Mouse (Mus musculus): Measurements from ENCODE around the gene Elf2. TPM values are rescaled to one million over a fixed set of nuclear protein-coding genes. Genes with fewer than 3 reads are reported as not detected.
A peak's percentile ranks its signal among the peaks of the same experiment; 100 is the strongest.
"Not testable (repeated sequence)": the region's sequence is repeated elsewhere in the genome, so short reads cannot be mapped to it uniquely, and the experiment has no call there.

Elf2 gene
- polyA plus RNA-seq, 2 experiments from 2014 or later: 55.9 to 66.9 TPM

DNA sequence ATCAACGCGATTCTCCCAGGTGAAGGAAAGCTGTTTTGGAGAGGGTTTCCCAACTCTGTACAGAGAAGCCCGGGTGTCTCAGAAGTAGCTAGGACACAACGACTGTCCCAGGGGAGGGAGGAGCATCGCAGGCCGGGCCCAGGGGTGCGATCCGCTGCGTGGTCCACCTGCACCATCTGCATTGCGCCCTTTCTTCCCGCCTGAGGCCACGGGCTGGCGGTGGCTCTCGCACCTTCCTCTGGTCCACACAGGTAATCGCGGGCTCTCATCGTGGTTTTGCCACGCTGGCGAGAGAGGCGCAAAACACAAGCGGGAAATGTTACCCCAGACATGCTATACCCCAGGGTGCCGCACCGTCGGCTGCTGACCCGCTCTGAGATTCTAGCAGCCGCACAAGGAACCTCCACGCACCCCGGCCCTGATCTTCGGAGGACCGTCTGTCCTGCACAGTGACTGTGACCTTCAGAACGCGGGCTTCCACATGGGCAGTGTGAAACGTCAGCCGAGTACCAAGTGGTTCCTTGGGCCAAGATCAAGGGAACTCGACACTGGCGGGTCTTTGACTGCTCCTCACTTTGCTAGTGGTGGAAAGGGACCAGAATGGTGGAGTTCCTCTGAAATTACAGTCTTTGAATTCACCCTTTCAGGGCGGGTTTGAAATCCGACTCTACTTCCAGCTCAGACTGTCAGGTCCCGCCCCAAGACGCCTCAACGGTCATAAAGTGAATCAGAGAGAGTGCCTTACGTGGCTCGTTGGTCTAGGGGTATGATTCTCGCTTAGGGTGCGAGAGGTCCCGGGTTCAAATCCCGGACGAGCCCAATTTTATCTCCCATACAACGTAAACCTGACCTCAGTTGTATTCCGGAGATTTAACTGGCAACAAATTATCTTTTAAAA lies 18.4 kb upstream of the Elf2 start:
- peak; percentile 61 for ATAC-seq

DNA sequence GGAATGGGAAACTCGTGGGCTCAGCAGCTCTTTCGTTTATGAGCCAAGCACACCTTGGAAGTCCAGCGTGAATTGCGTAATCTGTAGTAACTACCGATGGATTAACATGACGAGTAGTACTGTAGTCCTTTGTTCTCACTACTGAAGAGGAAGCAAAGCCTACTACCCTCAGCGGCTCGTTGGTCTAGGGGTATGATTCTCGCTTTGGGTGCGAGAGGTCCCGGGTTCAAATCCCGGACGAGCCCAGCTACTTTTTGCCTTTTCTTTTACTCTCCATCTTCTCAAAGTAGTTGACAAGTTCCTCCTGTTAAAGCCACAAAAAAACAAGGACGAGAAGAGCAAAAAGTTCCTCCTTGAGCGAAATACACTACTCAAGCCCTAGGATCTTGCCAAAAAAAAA lies 17.7 kb upstream of the Elf2 start:
- peak; percentile 33 for ATAC-seq

DNA sequence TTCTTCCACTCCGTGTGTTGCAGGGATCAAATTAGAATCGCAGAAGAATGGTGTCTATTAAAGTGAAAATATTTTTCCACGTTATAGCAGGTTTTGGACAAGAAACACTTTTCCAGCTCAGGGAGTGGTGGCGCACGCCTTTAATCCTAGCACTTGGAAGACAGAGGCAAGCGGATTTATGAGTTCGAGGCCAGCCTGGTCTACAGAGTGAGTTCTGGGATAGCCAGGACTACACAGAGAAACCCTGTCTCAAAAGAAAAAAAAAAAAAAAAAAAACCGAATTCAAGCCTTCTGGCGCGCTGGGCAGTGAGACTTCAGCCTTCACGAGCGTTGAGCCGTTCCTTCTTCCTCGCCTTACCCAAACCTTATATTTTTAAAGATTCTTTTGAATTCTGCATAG lies 17.2 kb upstream of the Elf2 start:
- no peak for ATAC-seq

DNA sequence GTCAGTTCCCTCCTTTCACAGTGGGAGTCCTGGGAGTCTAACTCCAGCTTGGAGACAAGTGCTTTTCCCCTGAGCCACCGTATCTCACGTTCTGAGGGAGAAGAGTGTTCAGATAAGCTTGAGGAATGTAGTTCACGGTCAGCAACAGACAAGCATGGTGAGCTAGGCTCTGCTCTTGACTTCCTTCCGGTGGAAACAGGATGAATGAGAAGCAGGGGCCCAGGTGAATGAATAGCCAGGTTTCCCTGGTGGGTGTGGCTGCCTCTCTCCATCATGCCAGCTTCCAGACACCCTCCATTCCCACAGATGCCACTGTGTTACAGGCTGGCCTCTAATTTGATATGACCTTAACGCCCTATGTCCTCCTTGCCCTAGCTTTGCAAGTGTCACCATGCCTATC lies 16.6 kb upstream of the Elf2 start:
- no peak for ATAC-seq

DNA sequence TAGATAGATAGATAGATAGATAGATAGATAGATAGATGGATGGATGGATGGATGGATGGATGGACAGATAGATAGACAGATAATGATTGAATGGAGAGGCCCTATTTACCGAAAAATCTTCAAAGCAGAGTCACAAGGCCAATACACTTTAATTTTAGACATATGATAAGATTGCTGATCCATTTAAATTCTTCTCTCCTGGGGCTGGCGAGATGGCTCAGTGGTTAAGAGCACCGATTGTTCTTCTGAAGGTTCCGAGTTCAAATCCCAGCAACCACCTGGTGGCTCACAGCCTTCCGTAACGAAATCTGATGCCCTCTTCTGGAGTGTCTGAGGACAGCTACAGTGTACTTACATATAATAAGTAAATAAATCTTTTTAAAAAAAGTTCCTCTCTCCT lies 14.5 kb upstream of the Elf2 start:
- not testable (repeated sequence) for ATAC-seq

DNA sequence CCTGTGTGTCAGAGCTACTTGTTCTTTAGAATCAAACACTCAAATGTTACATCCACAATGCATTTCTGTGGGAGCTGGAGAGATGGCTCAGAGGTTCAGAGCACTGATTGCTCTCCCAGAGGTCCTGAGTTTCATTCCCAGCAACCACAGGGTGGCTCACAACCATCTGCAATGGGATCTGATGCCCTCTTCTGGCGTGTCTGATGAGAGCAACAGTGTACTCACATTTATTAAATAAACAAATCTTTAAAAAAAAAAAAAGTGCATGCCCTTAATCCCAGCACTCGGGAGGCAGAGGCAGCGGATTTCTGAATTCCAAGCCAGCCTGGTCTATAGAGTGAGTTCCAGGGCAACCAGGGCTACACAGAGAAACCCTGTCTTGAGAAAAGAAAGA lies 13.6 kb upstream of the Elf2 start:
- ATAC-seq: no peak

DNA sequence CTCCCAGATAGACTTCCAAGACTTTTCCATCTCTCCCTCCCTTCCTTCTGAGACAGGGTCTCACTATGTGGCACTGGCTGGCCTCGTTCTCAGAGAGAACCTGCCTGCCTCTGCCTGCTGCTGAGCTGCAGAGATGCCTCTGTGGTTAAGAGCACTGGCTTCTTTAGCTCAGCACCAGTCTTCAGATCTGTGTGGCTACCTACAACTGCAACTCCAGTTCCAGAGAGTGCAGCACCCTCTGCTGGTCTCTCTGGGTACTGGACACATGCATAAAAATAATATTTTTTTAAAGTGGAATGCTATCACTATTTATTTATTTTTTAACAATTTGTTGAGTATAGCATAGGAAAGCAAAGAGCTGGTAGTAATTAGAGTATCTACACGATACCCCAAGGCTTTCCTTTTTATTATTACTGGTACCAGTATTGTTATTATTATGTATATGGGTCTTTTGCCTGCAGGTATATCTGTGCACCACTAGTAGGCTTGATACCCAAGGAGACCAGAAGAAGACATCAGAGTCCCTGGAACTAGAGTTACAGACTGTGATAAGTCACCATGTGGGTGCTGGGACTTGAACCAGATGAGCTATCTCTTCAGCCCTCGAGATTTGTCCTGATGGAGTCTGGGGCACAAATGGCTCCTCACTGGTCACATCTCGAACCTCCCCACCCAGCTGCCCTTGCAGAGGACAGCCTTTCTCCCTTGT lies 13.0 kb upstream of the Elf2 start:
- peak; percentile 86 for ATAC-seq

DNA sequence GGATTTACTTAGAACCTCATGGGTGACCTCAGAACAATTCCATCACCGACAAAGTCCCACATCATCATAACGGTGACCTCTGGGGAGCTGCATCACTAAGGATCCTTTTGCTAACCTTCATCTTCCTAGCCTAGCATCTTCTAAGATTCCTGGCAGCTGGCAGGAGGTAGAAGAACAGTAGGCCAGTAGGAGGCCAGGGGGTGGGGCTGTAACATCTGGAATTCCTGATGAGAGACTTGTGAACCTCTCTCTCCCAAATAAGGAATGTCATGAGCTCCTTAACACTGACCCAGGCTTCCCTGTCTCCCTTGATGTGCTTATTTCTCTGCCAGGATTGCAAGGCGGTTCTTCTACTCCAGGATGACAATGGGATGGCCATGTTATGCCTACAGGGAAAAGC lies 10.3 kb upstream of the Elf2 start:
- no peak for ATAC-seq

DNA sequence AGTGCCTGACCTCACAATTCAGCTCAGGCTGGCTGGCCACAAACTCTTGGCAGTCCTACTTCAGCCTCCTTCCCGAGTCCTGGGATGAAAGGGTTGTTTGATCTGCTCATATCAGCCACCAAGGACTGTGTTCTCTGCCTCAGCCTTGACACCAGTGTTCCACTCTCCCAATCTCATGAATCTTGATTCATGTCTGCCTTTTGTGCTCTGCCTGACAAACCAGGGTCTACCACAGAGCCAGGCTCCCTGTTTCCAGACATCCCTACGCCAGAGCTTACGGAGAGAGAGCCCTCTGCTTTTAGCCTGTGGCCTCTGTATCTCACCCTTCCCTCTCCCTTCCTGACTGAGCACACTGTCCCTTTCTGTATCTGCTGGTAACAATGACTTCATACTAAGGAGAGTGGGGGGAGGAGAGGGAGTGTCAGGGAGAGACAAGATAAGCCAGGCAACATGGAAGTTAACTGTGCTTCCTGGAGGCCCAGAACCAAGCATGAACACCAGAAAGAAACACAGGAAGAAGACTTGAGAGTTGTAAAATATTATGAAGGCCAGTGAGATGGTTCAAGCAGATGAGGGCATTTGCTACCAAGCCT lies 8.3 kb upstream of the Elf2 start:
- no peak for ATAC-seq

DNA sequence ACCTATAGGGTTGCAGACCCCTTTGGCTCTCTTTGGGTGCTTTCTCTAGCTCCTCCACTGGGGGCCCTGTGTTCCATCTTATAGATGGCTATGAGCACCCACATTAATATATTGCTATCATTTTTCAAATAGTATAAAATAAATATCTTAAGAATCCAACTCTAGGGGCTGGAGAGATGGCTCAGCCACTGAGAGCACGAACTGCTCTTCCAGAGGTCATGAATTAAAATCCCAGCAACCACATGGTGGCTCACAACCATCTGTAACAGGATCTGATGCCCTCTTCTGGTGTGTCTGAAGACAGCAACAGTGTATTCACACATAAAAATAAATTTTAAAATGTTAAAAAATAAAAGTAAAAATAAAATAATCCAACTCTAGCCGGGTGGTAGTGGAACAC lies 4.6 kb upstream of the Elf2 start:
- not testable (repeated sequence) for ATAC-seq

DNA sequence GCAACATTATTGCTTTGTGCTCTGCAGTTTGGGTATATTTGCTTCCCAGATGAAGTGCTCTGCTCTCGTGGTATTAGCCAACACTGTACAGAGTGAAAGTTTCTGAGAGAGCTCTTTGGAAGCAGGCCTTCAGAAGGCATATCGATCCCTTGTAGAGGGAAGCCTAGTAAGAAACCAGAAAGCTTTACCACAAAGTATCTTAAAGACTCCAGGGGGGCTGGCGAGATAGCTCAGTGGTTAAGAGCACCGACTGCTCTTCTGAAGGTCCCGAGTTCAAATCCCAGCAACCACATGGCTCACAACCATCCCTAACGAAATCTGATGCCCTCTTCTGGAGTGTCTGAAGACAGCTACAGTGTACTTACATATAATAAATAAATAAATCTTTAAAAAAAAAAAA lies 3.7 kb upstream of the Elf2 start:
- not testable (repeated sequence) for ATAC-seq

DNA sequence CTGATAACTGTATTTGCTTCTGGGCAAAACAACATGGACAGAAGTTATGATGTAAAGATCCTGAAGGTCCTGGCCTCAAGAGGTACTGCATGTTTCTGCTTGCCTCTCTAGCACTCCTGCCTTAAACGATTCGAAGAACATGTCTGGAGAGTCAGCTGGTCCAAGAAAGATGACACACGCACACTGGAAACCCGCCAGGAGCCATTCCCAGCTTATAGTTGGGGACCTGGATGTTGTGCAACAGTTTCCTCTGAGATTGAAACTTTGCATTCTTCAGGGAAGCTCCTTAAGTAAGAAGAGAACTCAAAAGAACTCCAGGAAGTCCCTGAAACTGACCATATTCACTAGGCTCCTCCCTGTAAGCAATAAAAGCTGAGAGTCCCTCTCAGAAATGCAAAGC lies 2.8 kb upstream of the Elf2 start:
- ATAC-seq: no peak

DNA sequence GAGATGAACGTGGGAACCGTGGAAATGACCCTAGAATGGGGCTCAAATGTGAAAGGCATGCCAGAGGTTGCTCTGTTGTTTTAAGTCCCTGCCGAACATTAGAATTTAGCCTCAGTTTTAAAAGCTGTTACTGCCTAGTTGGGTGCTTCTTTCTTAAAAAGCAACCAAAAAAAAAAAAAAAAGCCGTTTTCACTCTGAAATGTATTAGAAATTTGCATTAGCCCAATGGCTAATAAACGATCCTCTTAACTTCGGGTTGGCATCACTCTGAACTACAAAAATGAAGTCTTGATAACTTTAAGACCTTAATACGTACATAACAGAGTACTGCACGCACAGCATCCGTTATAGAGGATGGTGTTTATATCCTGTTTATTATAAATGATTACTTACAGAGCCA lies 1.7 kb upstream of the Elf2 start:
- ATAC-seq: peak; percentile 42

DNA sequence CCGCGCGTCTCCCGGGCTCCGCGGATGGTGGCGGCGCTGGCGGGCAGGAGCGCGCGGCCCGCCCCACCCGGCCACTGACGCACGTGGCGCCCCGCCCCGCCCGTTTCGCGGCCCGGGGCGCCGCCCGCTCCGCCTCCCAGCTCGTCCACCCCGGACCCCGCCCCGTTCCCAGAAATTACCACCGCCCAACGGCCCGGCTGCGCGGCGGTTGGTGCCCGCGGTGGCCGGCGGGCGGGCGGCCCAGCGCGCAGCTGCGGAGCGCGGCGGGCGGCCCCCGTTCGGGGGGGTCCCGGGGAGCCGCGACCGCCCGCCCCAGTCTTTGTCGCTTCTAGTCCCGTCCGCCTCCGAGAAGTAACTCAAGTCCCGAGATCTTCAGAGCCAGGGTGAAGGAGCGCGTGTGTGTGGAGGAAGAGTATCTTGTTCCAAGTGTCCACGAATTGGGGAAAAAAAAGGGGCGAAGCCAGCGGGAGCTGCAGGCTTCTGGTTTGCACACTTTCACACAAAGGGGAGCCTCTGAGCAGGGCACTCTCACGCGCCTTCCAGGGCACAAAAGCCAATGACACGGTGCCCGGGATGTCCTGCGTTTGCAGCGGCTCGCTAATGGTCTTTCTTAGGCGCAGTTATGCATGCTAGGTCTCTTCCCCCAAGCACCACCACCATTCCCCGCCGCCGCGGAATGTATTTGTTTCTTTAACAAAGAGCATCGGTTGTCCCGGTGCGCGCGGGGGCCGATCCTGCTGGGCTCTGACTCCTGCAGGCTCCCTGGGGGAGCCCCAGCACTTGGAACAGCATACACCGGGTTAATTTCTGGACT lies 1.0 kb upstream of the Elf2 start:
- ATAC-seq: peak; percentile 38

DNA sequence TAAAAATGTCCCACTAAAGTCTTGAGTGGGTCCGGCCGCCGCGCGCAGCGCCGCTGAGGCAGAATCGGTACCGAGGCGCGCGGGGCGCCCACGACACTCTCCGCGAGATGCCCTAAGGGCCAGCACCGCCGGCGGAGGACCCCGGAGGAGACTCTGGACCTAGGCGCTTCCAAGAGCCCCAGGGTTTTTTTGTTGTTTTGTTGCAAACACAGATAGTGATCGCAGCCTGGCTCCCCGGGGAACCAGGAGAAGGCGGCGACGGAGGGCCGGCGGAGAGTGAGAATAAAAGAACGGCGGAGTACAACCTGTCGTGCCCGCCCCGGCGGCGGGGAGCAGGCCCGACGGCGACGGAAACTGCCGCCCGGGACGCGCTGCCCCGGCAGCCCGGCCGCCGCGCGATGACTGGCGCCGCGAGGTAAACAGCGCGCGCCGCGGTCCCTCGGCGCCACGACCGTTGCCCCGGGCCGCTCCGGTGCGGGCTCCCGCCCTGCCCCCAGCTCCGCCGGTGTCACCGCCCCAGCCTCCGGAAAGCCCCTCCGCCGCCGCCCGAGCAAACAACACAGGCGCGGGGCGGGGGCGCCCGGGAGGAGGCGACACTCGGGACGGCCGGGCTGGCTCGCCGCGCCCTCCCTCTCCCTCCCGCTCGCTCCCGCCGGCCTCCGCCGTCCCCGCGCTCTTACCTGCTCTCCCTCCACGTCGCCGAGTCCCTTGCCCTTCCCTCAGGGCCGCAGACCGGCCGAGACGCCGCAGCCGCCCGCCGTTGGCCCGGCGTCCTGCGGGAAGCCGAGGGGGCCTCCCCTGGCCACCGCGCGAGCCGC lies 520 bp downstream of the Elf2 start:
- ATAC-seq: peak; percentile 26

DNA sequence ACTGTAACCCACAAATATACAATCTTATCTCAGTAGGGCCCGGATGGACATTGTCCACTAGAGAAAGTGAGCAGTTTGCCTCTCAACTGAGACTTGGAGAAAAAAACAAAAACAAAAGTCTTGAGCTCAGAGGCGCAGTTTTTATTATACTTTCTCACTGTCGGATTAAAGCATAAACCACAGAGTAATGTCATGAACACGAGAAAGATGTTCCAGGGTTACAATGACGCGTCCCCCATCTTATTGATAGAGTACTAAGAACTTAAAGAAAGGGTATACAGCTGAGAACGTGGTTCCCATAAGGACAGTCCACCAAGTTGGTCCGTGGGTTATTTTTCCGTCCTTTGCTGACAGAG lies 1.1 kb downstream of the Elf2 start:
- peak; percentile 18 for ATAC-seq

DNA sequence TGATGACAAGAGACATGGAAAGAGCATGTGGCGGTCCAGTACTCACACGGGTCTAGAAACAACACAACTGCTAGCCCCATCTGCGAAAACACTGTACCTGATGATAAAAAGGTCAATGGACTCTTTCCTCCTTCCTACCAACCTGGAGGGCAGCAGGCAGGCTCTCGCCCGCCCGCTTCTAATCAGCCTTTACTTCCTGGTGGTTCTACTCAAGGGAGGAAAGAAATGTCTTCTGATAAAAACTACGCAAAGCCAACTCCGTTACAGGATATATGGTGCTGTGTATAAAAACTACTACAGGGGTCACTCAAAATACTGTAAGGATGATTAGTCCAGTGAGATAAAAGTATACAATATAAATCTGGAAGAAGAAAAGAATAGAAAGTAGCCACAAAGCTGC lies 5.1 kb downstream of the Elf2 start:
- ATAC-seq: no peak

DNA sequence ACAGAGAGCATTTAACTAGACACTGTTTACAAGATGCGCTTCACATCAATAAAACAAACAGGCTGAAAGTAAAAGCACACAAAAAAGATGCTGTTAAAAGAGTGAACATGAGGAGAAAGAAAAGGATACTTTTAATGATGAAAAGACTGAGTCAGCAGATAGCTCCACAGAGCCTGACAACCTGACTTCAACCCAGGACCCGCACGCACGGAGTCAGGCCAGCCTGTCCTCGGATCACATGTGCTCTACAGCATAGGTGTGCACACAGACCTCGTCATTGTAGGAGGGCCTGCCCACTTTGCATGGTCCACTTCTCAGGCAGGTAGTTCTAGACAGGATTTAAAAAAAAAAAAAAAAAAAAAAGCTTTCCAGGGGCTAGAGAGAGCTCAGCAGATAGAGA lies 6.5 kb downstream of the Elf2 start:
- ATAC-seq: no peak

DNA sequence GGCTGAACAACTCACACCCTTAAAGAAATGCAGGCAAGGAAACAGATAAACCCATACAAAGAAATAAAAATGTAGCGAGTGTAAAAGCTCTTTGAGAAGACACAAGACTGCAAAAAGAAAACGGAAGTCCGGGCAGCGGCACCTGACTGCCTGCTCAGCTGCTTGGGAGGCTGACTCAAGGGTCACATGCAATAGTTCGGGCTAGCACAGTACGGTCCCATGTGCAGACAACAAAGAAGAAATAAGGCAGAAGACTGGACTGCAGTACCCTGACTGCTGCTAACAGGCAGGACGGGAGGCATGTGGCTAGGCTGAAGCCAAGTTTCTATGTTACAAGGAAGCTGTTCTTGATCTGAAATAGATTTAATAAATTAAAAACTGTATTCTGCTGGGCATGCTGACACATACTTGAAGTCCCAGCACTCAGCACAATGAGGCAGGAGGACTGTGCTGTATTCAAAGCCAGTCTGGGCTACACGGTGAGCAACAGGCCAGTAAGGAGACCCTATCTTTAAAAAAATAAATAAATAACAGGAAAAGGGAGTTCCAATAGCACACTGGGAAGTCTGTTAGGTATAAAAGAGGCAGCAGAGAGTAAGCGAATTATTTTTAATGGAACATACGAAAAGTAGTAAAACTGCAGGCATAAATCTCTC lies 7.1 kb downstream of the Elf2 start:
- peak; percentile 93 for ATAC-seq

DNA sequence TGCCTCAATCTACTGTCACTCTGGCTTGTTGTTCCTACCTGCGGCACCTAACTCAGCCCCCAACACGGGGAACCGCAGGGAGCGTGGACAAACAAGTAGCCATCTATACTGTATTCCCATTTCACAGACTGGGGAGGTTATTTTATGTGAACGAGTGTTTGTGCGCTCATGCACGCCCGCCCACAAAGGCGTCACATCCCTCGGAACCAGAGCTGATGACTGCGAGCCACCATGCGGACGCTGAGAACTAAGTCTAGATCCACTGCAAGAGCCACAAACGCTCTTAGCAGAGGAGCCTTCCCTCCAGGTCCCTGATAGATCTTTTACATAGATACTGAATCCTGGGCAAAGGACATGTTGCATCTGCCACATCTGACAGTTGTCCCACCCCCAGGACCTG lies 10.4 kb downstream of the Elf2 start:
- no peak for ATAC-seq

DNA sequence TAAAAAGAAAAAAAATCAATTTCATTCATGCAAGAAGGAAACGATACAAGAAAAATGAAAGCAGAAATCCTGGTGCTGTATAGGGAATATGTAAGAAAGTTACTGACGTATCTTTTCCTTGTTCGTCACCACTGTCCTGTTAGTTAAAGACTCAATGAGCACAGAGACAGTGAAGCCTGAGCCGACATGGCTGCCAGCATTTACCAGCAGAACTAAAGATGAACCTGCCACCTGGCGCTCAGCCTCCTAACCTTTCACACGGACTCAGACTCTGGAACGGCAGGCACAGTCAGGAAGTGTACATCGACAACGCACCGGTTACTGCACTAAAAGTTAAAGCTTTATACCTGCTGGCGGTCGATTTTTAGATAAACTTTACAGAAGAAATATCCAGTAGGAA lies 11.9 kb downstream of the Elf2 start:
- no peak for ATAC-seq

DNA sequence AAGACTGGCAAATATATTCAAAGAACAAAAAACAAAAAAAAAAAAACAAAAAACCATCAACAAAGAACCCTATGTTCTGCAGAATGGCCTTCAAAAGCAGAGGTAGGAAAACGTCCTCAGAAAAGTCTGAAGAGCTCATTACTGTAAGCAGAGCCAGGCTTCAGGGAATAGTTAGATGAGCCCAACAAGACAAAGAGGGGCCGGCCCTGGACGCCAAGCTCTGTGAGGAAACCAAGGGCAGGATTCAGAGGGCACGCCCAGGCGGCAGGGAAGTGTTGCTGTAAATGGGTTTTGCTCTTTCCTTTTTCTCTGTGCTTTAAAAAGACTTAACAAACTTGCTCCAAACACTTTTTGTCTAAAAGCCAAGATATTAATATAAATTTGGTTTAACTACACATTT lies 12.6 kb downstream of the Elf2 start:
- ATAC-seq: no peak
